Mouse (Mus musculus) spleen, postnatal 4 days (tissue): ENCODE data around the gene Dgkd.

Experiments used
- DNase-seq, 2 experiments: peaks; one replicate each; pipeline ENCODE4 v3.0.0; 2022; ENCODE audit warnings: low spot score in 2 of 2

The Dgkd gene

GRCm38 (mm10) chr1:87935095-87935494 is 82.0 kb downstream of the Dgkd start:
- no peak for DNase-seq

GRCm38 (mm10) chr1:87935546-87935945 is 82.5 kb downstream of the Dgkd start:
- DNase-seq = no peak

- no peak for DNase-seq
Observed at GRCm38 (mm10) chr1:87936075-87936474, 83.0 kb downstream of the Dgkd start.

- no peak for DNase-seq
Observed at GRCm38 (mm10) chr1:87936516-87936915, 83.4 kb downstream of the Dgkd start.

DNA sequence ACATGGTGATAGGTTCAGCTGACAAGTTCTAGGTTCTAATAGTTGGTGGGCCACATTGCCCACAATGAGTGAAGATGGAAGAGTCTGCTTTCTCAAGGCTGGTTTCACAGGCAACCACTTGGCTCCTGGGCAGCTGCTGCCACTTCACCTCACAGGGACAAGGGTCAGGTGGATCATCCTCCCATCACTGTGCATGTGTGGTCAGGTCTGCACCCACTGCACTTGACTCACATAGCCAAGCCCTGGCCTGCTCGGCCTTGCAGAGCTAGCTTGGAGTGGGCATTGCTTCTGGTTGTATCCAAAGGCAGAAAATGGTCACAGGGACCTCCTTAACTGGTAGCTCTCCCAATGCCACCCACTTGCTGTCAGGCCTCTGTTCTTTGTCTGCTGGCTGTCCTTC is 88.7 kb downstream of the Dgkd start:
- no peak for DNase-seq

- DNase-seq = no peak
Observed at GRCm38 (mm10) chr1:87947681-87948091, 94.6 kb downstream of the Dgkd start.

- no peak for DNase-seq
Observed at GRCm38 (mm10) chr1:87951641-87952040, 98.6 kb downstream of the Dgkd start.

GRCm38 (mm10) chr1:87953073-87953472 is 100.0 kb downstream of the Dgkd start:
- no peak for DNase-seq

DNA sequence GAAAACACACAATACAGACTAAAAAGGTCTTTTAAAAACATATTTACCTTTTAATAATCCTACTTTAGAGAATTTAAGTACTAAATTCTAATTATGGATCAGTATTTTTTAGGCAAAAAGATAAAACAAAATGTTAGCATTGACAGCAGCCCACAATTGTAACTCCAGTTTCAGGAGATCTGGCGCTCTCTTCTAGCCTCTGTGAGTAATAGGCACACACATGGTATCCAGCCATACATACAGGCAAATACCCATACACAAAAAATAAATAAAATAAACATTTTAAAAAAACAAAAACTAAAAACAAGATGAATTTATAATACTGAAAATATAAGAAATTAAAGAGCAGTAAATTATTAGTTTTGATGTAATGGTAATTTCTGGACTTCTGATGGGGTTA is 105.8 kb downstream of the Dgkd start:
- no peak for DNase-seq

- DNase-seq = no peak
Observed at GRCm38 (mm10) chr1:87959532-87959931, 106.4 kb downstream of the Dgkd start.

DNA sequence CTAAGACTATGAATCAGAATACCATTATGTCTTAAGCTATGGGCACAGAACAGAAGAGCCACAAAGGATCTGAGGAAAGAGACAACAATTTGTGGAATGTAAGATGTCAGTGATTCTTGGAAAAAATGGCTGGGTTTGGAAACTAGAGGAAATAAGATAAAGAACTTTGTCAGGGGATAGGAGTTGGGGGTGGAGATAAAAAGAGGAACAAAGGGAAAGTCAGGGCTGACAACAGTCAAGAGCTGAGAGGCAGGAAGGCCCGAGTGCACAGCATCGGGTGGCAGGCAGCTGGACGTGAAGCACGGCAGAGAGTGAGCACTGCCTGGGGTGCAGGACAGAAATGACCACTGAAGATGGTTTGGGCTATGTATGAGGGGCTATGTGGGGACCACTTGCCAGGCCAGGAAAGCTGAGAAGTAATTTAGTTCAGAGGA is 106.9 kb downstream of the Dgkd start:
- no peak for DNase-seq

DNA sequence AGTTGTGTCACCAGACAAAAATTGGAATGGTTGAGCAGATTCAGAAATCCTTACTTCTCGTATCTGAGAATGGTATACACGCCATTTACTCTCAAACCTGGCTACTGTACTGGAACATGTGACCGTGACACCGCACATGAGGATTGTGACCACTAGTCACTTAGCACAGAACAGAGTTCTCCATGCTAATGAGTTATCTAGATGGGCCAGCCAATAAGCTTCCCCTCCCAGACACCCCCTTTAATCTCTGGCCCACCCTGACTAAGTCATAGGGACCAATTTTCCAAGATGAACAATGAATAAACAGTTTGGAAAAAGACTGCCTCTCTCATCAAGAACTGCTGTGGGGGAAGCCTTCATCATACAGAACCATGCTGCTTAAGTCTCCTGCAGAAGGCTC is 107.7 kb downstream of the Dgkd start:
- DNase-seq = no peak

- DNase-seq = peak; percentile 74 to 77
Observed at GRCm38 (mm10) chr1:87961459-87962167, 108.5 kb downstream of the Dgkd start.

GRCm38 (mm10) chr1:87970381-87970780 is 117.3 kb downstream of the Dgkd start:
- DNase-seq = no peak

GRCm38 (mm10) chr1:87982291-87982690 is 129.2 kb downstream of the Dgkd start:
- no peak for DNase-seq

DNA sequence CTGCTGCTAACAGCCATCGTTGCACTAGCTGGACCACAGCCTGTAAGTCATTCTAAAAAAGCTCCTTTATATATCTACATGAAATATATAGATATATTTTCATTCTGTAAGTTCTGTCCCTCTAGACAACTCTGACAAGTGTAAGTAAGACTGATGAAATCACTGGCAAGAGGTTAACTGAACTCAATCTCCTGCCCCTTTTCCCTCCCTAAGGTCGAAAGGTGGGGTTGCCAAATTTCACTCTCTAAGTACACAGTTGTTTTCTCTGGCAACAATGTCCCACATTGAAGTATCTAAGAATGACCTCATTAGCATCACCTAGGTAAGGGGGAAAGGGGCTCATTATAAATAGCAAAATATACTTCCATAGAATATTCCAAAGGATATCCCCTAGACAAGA is 139.6 kb downstream of the Dgkd start:
- no peak for DNase-seq
